Mouse (Mus musculus): Measurements from ENCODE around the gene Atp2a1. TPM values are rescaled to one million over a fixed set of nuclear protein-coding genes. Genes with fewer than 3 reads are reported as not detected.
A peak's percentile ranks its signal among the peaks of the same experiment; 100 is the strongest.

The Atp2a1 gene
- 10.7 and 289 TPM in 2 replicates for polyA plus RNA-seq (2012; rRNA removed)

DNA sequence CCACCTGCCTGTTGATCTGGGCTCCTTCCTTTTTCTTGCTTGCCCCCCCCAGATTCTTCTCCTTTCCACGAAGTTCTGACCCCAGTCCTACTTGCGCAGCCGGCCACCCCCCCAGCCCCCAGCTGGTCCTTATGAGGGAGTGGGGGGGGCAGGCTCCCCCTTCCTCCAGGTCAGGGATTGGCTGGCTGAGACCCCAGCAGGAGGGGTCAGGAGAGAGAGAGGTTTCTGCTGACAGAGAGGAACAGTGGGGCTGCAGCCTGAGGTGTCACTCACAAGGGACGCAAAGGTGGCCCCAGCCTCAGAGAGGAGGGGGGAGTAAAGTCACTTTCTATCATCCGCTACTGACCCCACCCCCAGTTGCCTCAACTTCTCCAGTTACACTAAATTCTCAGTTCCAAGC lies at the start of gene Atp2a1:
Gene Atp2a1 (minus strand): TSS at position 105 of the 400 bp plus-strand sequence.
- no peak for DNase-seq
- TF ChIP-seq CTCF (IDR thresholded peaks at IDR 0.05; ENCODE audit: insufficient read depth, low read length): no peak
- TF ChIP-seq POLR2A (IDR thresholded peaks at IDR 0.05; ENCODE audit: borderline replicate concordance, extremely low read depth, low read depth, low read length): no peak
- Histone ChIP-seq H3K4me3 (replicated peaks; ENCODE audit: extremely low read depth, low read depth, low read length) (no peak within 1 kb of the TSS), H3K4me1 (ENCODE audit: control insufficient read depth, insufficient read depth, low read length) (peaks cover 4% of the 10 kb centered on the region; the same call in 1 of the 2 replicates)
- WGBS: 60% methylated on average over 5 of the region's 5 CpGs

DNA sequence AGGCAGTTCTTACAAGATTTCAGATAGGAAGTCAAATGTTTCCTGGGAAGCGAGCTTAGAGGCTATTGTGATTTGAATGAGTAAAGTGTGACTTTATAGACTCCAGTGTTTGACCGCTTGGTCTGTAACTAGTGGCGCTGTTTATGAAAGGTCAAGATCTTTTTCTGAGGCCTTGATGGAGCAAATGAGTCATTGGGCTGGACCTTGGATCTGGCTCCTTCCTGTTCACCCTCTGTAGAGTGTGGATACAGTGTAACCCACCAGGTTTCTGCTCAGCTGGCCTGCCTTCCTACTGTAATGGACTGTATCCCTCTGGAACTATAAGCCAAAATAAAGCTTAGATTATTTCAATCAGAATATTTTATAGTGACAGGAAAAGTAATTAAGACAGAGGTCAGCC lies 48.4 kb upstream of the Atp2a1 start:
- TF ChIP-seq POLR2A (IDR thresholded peaks at IDR 0.05; ENCODE audit: borderline replicate concordance, extremely low read depth, low read depth, low read length) (no peak), CTCF (IDR thresholded peaks at IDR 0.05; ENCODE audit: insufficient read depth, low read length) (no peak)
- WGBS: 50% methylated on average over 3 of the region's 3 CpGs
- H3K4me1 ChIP-seq (ENCODE audit: control insufficient read depth, insufficient read depth, low read length): no peaks in the 10 kb centered on the region
- no peak for DNase-seq
- H3K4me3 ChIP-seq (replicated peaks; ENCODE audit: extremely low read depth, low read depth, low read length): no peak overlapping the region

GRCm38 (mm10) chr7:126507126-126507778 lies 44.3 kb upstream of the Atp2a1 start:
- WGBS: 74% methylated on average over 8 of the region's 8 CpGs
- no peak for TF ChIP-seq POLR2A (IDR thresholded peaks at IDR 0.05; ENCODE audit: borderline replicate concordance, extremely low read depth, low read depth, low read length)
- TF ChIP-seq CTCF (IDR thresholded peaks at IDR 0.05; ENCODE audit: insufficient read depth, low read length): no peak
- no peaks in the 10 kb centered on the region for H3K4me1 ChIP-seq (ENCODE audit: control insufficient read depth, insufficient read depth, low read length)
- DNase-seq: no peak
- no peak overlapping the region for H3K4me3 ChIP-seq (replicated peaks; ENCODE audit: extremely low read depth, low read depth, low read length)

DNA sequence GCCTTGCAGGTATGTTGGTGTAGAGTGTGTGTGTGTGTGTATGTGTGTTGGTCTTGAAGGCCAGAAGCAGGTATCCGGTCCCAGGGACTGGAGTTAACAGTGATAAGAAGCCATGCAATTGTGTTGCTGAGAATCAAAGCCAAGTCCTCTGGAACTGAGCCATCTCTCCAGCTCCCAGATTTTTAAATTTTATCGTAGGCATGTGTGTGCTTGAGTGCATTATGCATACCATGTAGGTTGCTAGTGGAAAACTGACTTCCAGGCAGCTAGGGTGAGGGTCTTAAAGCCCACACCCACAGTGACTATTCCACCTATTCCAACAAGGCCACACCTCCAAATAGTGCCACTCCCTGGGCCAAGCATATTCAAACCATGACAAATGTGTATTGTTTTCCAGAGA lies 42.0 kb upstream of the Atp2a1 start:
- 53% methylated on average over 2 of the region's 2 CpGs for WGBS
- DNase-seq: no peak
- no peak for TF ChIP-seq CTCF (IDR thresholded peaks at IDR 0.05; ENCODE audit: insufficient read depth, low read length)
- TF ChIP-seq POLR2A (IDR thresholded peaks at IDR 0.05; ENCODE audit: borderline replicate concordance, extremely low read depth, low read depth, low read length): no peak
- Histone ChIP-seq H3K4me1 (ENCODE audit: control insufficient read depth, insufficient read depth, low read length) (0 out of 2 replicates have a peak, but pooled peaks cover 5% of the 10 kb centered on the region), H3K4me3 (replicated peaks; ENCODE audit: extremely low read depth, low read depth, low read length) (no peak overlapping the region)

- 1% methylated on average over 71 of the region's 72 CpGs for WGBS
- Histone ChIP-seq H3K4me3 (replicated peaks; ENCODE audit: extremely low read depth, low read depth, low read length) (peak within 1 kb of the TSS; percentile 90), H3K4me1 (ENCODE audit: control insufficient read depth, insufficient read depth, low read length) (0 out of 2 replicates have a peak, but pooled peaks cover 5% of the 10 kb centered on the region)
- peak; percentile 55; the same call in 1 of the 2 replicates for TF ChIP-seq POLR2A (IDR thresholded peaks at IDR 0.05; ENCODE audit: borderline replicate concordance, extremely low read depth, low read depth, low read length)
- peak; percentile 28; the same call in 1 of the 2 replicates for TF ChIP-seq CTCF (IDR thresholded peaks at IDR 0.05; ENCODE audit: insufficient read depth, low read length)
- peak; percentile 98 for DNase-seq
Measured at GRCm38 (mm10) chr7:126503273-126503878, 40.5 kb upstream of the Atp2a1 start, which contains the start of gene Atxn2l. Gene Atxn2l, minus strand, starts transcription at chr7:126503437.

DNA sequence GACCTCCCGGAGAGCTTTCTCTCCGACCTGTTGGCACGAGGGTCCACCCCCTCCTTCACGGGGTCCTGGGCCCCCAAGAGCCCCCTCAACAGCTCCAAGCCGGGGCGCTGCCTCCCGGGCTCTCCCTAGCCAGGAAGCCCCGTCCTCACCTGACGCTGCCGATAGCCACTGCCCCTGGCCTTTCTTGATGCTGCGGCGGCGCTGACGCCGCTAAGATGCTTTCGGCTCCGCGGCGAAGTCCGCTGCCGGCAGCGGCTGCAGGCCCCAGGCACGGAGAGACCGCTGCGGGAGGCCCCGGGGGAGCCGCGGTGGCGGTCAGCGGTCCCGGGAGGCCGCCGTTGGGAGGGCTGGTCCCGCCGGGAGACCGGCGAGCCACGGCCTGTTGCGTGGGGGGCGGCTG lies 39.8 kb upstream of the Atp2a1 start:
- TF ChIP-seq CTCF (IDR thresholded peaks at IDR 0.05; ENCODE audit: insufficient read depth, low read length) (no peak), POLR2A (IDR thresholded peaks at IDR 0.05; ENCODE audit: borderline replicate concordance, extremely low read depth, low read depth, low read length) (no peak)
- under 1% methylated on average over 40 of the region's 40 CpGs for WGBS
- 0 out of 2 replicates have a peak, but pooled peaks cover 5% of the 10 kb centered on the region for H3K4me1 ChIP-seq (ENCODE audit: control insufficient read depth, insufficient read depth, low read length)
- no peak for DNase-seq
- H3K4me3 ChIP-seq (replicated peaks; ENCODE audit: extremely low read depth, low read depth, low read length): peak overlapping the region; percentile 90

DNA sequence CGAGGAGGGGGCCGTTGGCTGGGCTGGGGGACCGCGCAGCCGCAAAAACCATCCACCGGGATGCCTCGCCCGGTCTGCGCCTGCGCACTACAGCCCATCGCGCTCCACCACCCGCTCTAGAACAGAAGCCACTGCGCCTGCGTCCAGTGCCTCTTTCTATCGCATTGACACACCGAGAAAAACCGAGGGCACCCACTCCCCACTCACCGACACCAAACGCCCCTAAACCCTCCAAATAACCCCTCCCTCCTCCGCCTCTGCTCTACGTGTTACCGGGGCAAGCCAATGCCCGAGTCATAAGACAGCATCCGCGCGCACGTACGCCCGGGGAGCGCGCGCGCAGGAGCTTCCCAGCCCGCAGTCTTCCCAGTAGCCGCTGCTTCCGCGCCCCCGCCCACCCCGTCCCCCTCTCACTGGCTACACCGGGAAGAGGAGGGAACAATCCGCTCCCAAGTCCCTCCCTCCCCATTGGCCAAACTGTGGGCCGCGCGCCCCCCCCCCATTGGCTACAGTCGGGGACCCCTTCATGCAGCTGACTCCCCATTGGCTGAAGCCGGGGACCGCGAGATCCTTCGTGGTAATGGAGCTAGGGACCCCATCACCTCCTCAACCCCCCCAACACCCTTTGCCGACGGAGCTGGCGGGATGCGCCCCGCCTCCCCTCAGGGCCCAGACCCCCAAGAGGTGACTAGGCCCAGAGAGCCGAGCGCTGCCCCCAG lies 39.3 kb upstream of the Atp2a1 start:
- peak; percentile 91 for DNase-seq
- Histone ChIP-seq H3K4me3 (replicated peaks; ENCODE audit: extremely low read depth, low read depth, low read length) (peak overlapping the region; percentile 90), H3K4me1 (ENCODE audit: control insufficient read depth, insufficient read depth, low read length) (0 out of 2 replicates have a peak, but pooled peaks cover 5% of the 10 kb centered on the region)
- WGBS: under 1% methylated on average over 56 of the region's 57 CpGs
- TF ChIP-seq CTCF (IDR thresholded peaks at IDR 0.05; ENCODE audit: insufficient read depth, low read length) (no peak), POLR2A (IDR thresholded peaks at IDR 0.05; ENCODE audit: borderline replicate concordance, extremely low read depth, low read depth, low read length) (peak; percentile 58; the same call in 1 of the 2 replicates)

DNA sequence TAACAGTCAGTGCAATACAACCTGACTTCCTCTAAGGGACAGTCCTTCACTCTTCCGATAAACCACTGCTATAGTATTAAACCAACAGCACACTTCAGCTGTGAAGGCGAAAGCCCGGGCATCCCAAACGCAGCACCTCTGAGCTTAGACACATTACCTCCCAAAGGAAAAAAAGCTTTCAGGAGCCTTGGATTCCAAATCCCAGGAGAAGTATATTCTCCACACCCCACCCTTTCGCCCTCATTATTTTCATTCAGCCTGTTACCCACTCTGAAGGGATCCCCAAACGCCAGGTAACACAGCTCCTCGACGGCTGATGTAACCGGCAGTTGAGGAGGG lies 38.7 kb upstream of the Atp2a1 start:
- H3K4me3 ChIP-seq (replicated peaks; ENCODE audit: extremely low read depth, low read depth, low read length): peak overlapping the region; percentile 90
- no peak for TF ChIP-seq POLR2A (IDR thresholded peaks at IDR 0.05; ENCODE audit: borderline replicate concordance, extremely low read depth, low read depth, low read length)
- TF ChIP-seq CTCF (IDR thresholded peaks at IDR 0.05; ENCODE audit: insufficient read depth, low read length): no peak
- DNase-seq: no peak
- WGBS: 2% methylated on average over 9 of the region's 9 CpGs
- H3K4me1 ChIP-seq (ENCODE audit: control insufficient read depth, insufficient read depth, low read length): 0 out of 2 replicates have a peak, but pooled peaks cover 5% of the 10 kb centered on the region

- DNase-seq: no peak
- WGBS: 90% methylated on average over 7 of the region's 7 CpGs
- TF ChIP-seq CTCF (IDR thresholded peaks at IDR 0.05; ENCODE audit: insufficient read depth, low read length) (no peak), POLR2A (IDR thresholded peaks at IDR 0.05; ENCODE audit: borderline replicate concordance, extremely low read depth, low read depth, low read length) (no peak)
- 0 out of 2 replicates have a peak, but pooled peaks cover 5% of the 10 kb centered on the region for H3K4me1 ChIP-seq (ENCODE audit: control insufficient read depth, insufficient read depth, low read length)
- no peak overlapping the region for H3K4me3 ChIP-seq (replicated peaks; ENCODE audit: extremely low read depth, low read depth, low read length)
Measured at GRCm38 (mm10) chr7:126499416-126499815, 36.5 kb upstream of the Atp2a1 start.

Measured in lung, adult 2 months (tissue).